Mouse (Mus musculus) hindbrain, embryonic 14.5 days (tissue): ENCODE results near the gene Kcnd3. TPM values are rescaled to one million over a fixed set of nuclear protein-coding genes. Genes with fewer than 3 reads are reported as not detected.

ENCODE experiments used
- ATAC-seq: fragments of 200-750 bp; cut with Nextera tagmentation; 2 replicates; pipeline ENCODE4 v1.8.0; 2017; ENCODE audit warnings: moderate number of reproducible peaks, mild to moderate bottlenecking, moderate TSS enrichment, moderate library complexity; ENCODE audit not compliant: low FRiP score
- DNase-seq: peaks from one replicate; pipeline ENCODE4 v3.0.0-alpha.2; 2015; ENCODE audit warnings: low spot score
- H3K27ac ChIP-seq: fragments of 300-500 bp; sonication (generic); 2 replicates; pipeline ENCODE4 v1.5.1; 2014; ENCODE audit warnings: mild to moderate bottlenecking, moderate library complexity
- H3K27me3 ChIP-seq: fragments of 300-500 bp; sonication (generic); 2 replicates; pipeline ENCODE4 v1.6.1; 2014; ENCODE audit warnings: mild to moderate bottlenecking, low read length, mixed read lengths; ENCODE audit not compliant: control insufficient read depth, insufficient read depth
- H3K36me3 ChIP-seq: fragments of 300-500 bp; sonication (generic); replicated peaks from 2 replicates; pipeline ENCODE4 v1.6.1; 2014; ENCODE audit not compliant: control insufficient read depth, insufficient read depth
- H3K4me1 ChIP-seq: fragments of 300-500 bp; sonication (generic); replicated peaks from 2 replicates; pipeline ENCODE4 v1.6.1; 2014; ENCODE audit warnings: antibody characterized with exemption, low read length, mixed read lengths; ENCODE audit not compliant: control insufficient read depth, insufficient read depth
- H3K4me2 ChIP-seq: fragments of 300-500 bp; sonication (generic); replicated peaks from 2 replicates; pipeline ENCODE4 v1.6.1; 2014; ENCODE audit warnings: mild to moderate bottlenecking, moderate library complexity
- H3K4me3 ChIP-seq: fragments of 300-500 bp; sonication (generic); replicated peaks from 2 replicates; pipeline ENCODE4 v1.5.1; 2014; ENCODE audit warnings: mild to moderate bottlenecking, low read length
- H3K9ac ChIP-seq: fragments of 300-500 bp; sonication (generic); 2 replicates; pipeline ENCODE4 v1.6.1; 2014
- H3K9me3 ChIP-seq: fragments of 300-500 bp; sonication (generic); 2 replicates; pipeline ENCODE4 v1.6.1; 2016; ENCODE audit warnings: low read length; ENCODE audit not compliant: control insufficient read depth
- WGBS: fragments of 180-500 bp; shearing (Covaris S2); extraction: QIAGEN DNeasy Blood & Tissue Kit; methylation state at CpG from one replicate; pipeline ENCODE4 v1.1.7; 2014; 5-methylcytosine and 5-hydroxymethylcytosine counted together
- polyA plus RNA-seq: library from polyadenylated mRNA; unstranded; fragments of >200 nt; fragmentation: Nextera tagmentation; extraction: Ambion mirVana; gene quantifications from 2 replicates; pipeline ENCODE4 v1.2.1, GENCODE M21; 2014

The Kcnd3 gene
- polyA plus RNA-seq, 1 experiment from 2014 or later, result 11.7 TPM

GRCm38 (mm10) chr3:105559456-105559855 is 107.3 kb downstream of the Kcnd3 start:
- DNase-seq (no peak), ATAC-seq (peak; percentile 53; the same call in 1 of the 2 replicates)
- 21% methylated on average over 2 of the region's 2 CpGs for WGBS
- Histone ChIP-seq H3K27me3 (no peaks in the 10 kb centered on the region), H3K4me2 (no peak overlapping the region), H3K9ac (no peak overlapping the region), H3K36me3 (no peaks in the 10 kb centered on the region), H3K27ac (no peak overlapping the region), H3K9me3 (no peaks in the 10 kb centered on the region), H3K4me1 (peaks cover 10% of the 10 kb centered on the region; the same call in 1 of the 2 replicates), H3K4me3 (no peak overlapping the region)

GRCm38 (mm10) chr3:105566973-105567372 is 114.8 kb downstream of the Kcnd3 start:
- Histone ChIP-seq H3K4me2 (no peak overlapping the region), H3K9me3 (no peaks in the 10 kb centered on the region), H3K27me3 (no peaks in the 10 kb centered on the region), H3K27ac (peak overlapping the region; percentile 4; the same call in 1 of the 2 replicates), H3K4me1 (peaks cover 49% of the 10 kb centered on the region), H3K36me3 (no peaks in the 10 kb centered on the region), H3K4me3 (no peak overlapping the region), H3K9ac (no peak overlapping the region)
- WGBS, result 46% methylated on average over 8 of the region's 8 CpGs
- ATAC-seq (no peak), DNase-seq (no peak)

- Histone ChIP-seq H3K9ac (no peak overlapping the region), H3K36me3 (no peaks in the 10 kb centered on the region), H3K4me1 (peaks cover 49% of the 10 kb centered on the region), H3K9me3 (no peaks in the 10 kb centered on the region), H3K27me3 (no peaks in the 10 kb centered on the region), H3K4me2 (no peak overlapping the region), H3K4me3 (no peak overlapping the region), H3K27ac (no peak overlapping the region)
- 68% methylated on average over 4 of the region's 4 CpGs for WGBS
- DNase-seq, result no peak
- no peak for ATAC-seq
Observed at GRCm38 (mm10) chr3:105567472-105567871, 115.3 kb downstream of the Kcnd3 start.

- H3K9me3 ChIP-seq, result no peaks in the 10 kb centered on the region
- no peaks in the 10 kb centered on the region for H3K36me3 ChIP-seq
- no peak overlapping the region for H3K9ac ChIP-seq
- ATAC-seq (peak; percentile 39; the same call in 1 of the 2 replicates), DNase-seq (no peak)
- peak overlapping the region; percentile 71 for H3K27ac ChIP-seq
- WGBS, result 39% methylated on average over 8 of the region's 8 CpGs
- H3K4me2 ChIP-seq, result no peak overlapping the region
- H3K27me3 ChIP-seq, result no peaks in the 10 kb centered on the region
- H3K4me1 ChIP-seq, result peaks cover 49% of the 10 kb centered on the region
- no peak overlapping the region for H3K4me3 ChIP-seq
Observed at GRCm38 (mm10) chr3:105568403-105568802, 116.3 kb downstream of the Kcnd3 start.

- no peaks in the 10 kb centered on the region for H3K9me3 ChIP-seq
- no peak overlapping the region for H3K9ac ChIP-seq
- no peaks in the 10 kb centered on the region for H3K27me3 ChIP-seq
- peak; percentile 34; the same call in 1 of the 2 replicates for ATAC-seq
- H3K27ac ChIP-seq, result peak overlapping the region; percentile 71
- 57% methylated on average over 9 of the region's 9 CpGs for WGBS
- no peak overlapping the region for H3K4me3 ChIP-seq
- no peaks in the 10 kb centered on the region for H3K36me3 ChIP-seq
- DNase-seq, result no peak
- no peak overlapping the region for H3K4me2 ChIP-seq
- peaks cover 49% of the 10 kb centered on the region for H3K4me1 ChIP-seq
Observed at GRCm38 (mm10) chr3:105568851-105569250, 116.7 kb downstream of the Kcnd3 start.

GRCm38 (mm10) chr3:105569310-105569752 is 117.2 kb downstream of the Kcnd3 start:
- WGBS, result 19% methylated on average over 6 of the region's 6 CpGs
- ATAC-seq (peak; percentile 52), DNase-seq (no peak)
- H3K4me3 ChIP-seq, result no peak overlapping the region
- H3K27ac ChIP-seq, result peak overlapping the region; percentile 71
- no peaks in the 10 kb centered on the region for H3K9me3 ChIP-seq
- H3K9ac ChIP-seq, result no peak overlapping the region
- peaks cover 49% of the 10 kb centered on the region for H3K4me1 ChIP-seq
- H3K27me3 ChIP-seq, result no peaks in the 10 kb centered on the region
- no peaks in the 10 kb centered on the region for H3K36me3 ChIP-seq
- no peak overlapping the region for H3K4me2 ChIP-seq

GRCm38 (mm10) chr3:105569950-105570349 is 117.8 kb downstream of the Kcnd3 start:
- no peak overlapping the region for H3K4me2 ChIP-seq
- WGBS, result 64% methylated on average over 9 of the region's 9 CpGs
- H3K4me1 ChIP-seq, result peaks cover 49% of the 10 kb centered on the region
- no peaks in the 10 kb centered on the region for H3K9me3 ChIP-seq
- H3K36me3 ChIP-seq, result no peaks in the 10 kb centered on the region
- H3K4me3 ChIP-seq, result no peak overlapping the region
- peak overlapping the region; percentile 71 for H3K27ac ChIP-seq
- DNase-seq (no peak), ATAC-seq (peak; percentile 18; the same call in 1 of the 2 replicates)
- H3K9ac ChIP-seq, result no peak overlapping the region
- H3K27me3 ChIP-seq, result no peaks in the 10 kb centered on the region

- no peaks in the 10 kb centered on the region for H3K9me3 ChIP-seq
- H3K27me3 ChIP-seq, result no peaks in the 10 kb centered on the region
- H3K4me2 ChIP-seq, result no peak overlapping the region
- ATAC-seq (no peak), DNase-seq (no peak)
- no peak overlapping the region for H3K4me3 ChIP-seq
- peaks cover 49% of the 10 kb centered on the region for H3K4me1 ChIP-seq
- 40% methylated on average over 3 of the region's 3 CpGs for WGBS
- H3K36me3 ChIP-seq, result no peaks in the 10 kb centered on the region
- no peak overlapping the region for H3K9ac ChIP-seq
- H3K27ac ChIP-seq, result no peak overlapping the region; the same call in 1 of the 2 replicates
Observed at GRCm38 (mm10) chr3:105570818-105571217, 118.7 kb downstream of the Kcnd3 start.

- WGBS, result 71% methylated on average over 1 of the region's 1 CpGs
- Histone ChIP-seq H3K27ac (no peak overlapping the region), H3K4me3 (no peak overlapping the region)
Observed at GRCm38 (mm10) chr3:105571944-105572343, 119.8 kb downstream of the Kcnd3 start.

GRCm38 (mm10) chr3:105573156-105573555 is 121.0 kb downstream of the Kcnd3 start:
- Histone ChIP-seq H3K27ac (no peak overlapping the region), H3K36me3 (no peaks in the 10 kb centered on the region), H3K4me3 (no peak overlapping the region), H3K27me3 (no peaks in the 10 kb centered on the region), H3K4me1 (peaks cover 31% of the 10 kb centered on the region), H3K4me2 (no peak overlapping the region), H3K9me3 (no peaks in the 10 kb centered on the region), H3K9ac (no peak overlapping the region)
- ATAC-seq (no peak), DNase-seq (no peak)
- WGBS, result 96% methylated on average over 2 of the region's 2 CpGs

More at GRCm38 (mm10) chr3:105571944-105572343, 119.8 kb downstream of the Kcnd3 start:
- no peak overlapping the region for H3K9ac ChIP-seq
- H3K4me1 ChIP-seq, result peaks cover 42% of the 10 kb centered on the region
- ATAC-seq (no peak), DNase-seq (no peak)
- no peak overlapping the region for H3K4me2 ChIP-seq
- no peaks in the 10 kb centered on the region for H3K9me3 ChIP-seq
- H3K27me3 ChIP-seq, result no peaks in the 10 kb centered on the region
- no peaks in the 10 kb centered on the region for H3K36me3 ChIP-seq
